Mouse (Mus musculus): Measurements from ENCODE around the gene Ucp1. TPM values are rescaled to one million over a fixed set of nuclear protein-coding genes. Genes with fewer than 3 reads are reported as not detected.

Gene Ucp1
- polyA plus RNA-seq (2017; shearing (Covaris generic)) = under 1 TPM in 1 of 2 experiments, not detected in 1; 0.28 TPM

DNA sequence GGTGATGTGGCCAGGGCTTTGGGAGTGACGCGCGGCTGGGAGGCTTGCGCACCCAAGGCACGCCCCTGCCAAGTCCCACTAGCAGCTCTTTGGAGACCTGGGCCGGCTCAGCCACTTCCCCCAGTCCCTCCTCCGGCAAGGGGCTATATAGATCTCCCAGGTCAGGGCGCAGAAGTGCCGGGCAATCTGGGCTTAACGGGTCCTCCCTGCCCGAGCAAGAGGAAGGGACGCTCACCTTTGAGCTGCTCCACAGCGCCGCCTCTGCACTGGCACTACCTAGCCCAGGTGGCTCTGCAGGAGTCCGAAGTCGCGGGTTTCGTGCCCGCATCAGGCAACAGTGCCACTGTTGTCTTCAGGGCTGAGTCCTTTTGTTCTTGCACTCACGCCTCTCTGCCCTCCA lies at the start of gene Ucp1:
TSS of gene Ucp1 (plus strand) at position 177 of the 400 bp plus-strand sequence.

DNA sequence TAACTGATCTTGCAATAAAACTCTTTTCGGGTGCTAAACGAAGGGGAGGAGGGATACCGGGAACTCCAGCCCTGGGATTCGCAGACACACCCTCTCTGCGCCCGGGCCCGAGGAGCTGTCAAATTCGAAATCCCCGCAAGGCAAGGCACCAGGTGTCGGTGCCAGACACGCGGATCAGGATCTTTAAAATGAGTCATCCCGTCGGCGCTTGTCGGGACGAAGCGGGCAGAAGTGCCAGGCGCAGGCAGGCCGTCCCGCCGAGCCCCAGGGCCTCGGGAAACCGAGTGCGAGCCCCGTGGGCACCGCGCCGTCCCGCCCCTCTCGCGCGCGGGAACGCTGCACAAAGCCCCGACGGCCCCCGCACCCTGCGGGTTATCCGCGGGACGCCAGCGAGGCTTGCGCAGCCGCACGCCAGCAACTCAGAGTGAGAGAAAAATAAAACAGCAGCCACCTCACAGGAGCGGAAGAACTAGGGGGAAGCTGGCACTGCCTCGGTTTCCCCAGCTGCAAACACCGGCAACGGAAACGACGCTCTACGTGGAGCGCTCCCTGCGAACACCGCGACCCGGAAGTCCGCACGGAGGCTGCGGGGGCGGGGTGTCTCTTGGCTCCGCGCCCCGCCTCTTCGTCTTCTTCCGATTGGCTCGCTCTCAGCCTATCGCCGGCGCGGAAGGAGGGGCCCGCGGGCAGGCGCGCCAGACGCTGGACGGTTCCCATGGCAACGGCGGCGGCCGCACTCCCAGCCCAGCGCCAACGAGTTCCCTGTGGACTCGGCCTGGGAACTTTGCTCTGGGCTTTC lies 41.9 kb downstream of the Ucp1 start, which contains the start of gene Elmod2:
TSS of gene Elmod2 (minus strand) at position 588 of the 799 bp plus-strand sequence.

Other genes starting within 250 kb of the Ucp1 start
- gene Tbc1d9, start 125.0 kb upstream of the Ucp1 start, polyA plus RNA-seq (2017; shearing (Covaris generic)) = under 1 TPM; 0.20 to 0.24 TPM
- not detected for gene Gm10645, start 124.2 kb upstream of the Ucp1 start, polyA plus RNA-seq (2017; shearing (Covaris generic))
- 10 to 100 TPM; 10.1 to 23.1 TPM for gene Elmod2, start 42.1 kb downstream of the Ucp1 start, polyA plus RNA-seq (2017; shearing (Covaris generic))
- gene Mgat4d, start 58.1 kb downstream of the Ucp1 start, polyA plus RNA-seq (2017; shearing (Covaris generic)) = under 1 TPM; 0.12 to 0.93 TPM
- not detected for gene Clgn, start 99.5 kb downstream of the Ucp1 start, polyA plus RNA-seq (2017; shearing (Covaris generic))
- gene Scoc, start 168.0 kb downstream of the Ucp1 start, polyA plus RNA-seq (2017; shearing (Covaris generic)) = 10 to 100 TPM; 28.4 to 38.1 TPM
- 1 to 10 TPM in 1 of 2 experiments, under 1 TPM in 1; 0.11 to 2.4 TPM for gene Olfr370, start 245.4 kb downstream of the Ucp1 start, polyA plus RNA-seq (2017; shearing (Covaris generic))

All from inflammation-experienced regulatory T-cells (primary cell).